Mouse (Mus musculus): ENCODE measurements at regions not wholly inside any gene's neighbourhood (a gene's known extent, or its start where the extent isn't known, plus 50 kb on each side); places are given as distances from the start of the nearest gene placed in this dataset.

DNA sequence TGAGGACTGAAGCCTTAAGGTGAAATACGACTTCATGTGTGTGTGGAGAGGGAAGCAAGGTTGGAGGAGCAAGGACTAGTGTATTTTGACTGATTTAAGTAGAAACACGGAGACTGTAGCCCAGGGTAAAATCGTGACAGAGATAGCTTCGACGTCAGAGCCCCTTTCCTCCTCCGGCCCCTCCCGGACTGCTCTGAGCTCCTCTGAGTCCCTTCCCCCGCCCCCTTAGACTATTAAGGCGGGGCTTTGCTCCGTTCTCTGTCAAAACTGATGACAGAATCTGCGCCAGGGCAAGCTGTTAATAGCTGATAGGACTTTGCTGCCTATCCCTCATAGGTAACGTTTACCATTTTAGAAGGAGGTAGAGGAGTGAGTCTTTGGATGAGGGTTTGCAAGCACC is 62.0 kb upstream of the Frmpd3 start:
- H3K27ac ChIP-seq (ENCODE audit: control insufficient read depth, insufficient read depth, low read length), result no peak overlapping the region
- H3K4me1 ChIP-seq (replicated peaks; ENCODE audit: control insufficient read depth, insufficient read depth, low read length), result no peaks in the 10 kb centered on the region
- H3K36me3 ChIP-seq (ENCODE audit: control insufficient read depth, insufficient read depth, low read length), result no peaks in the 10 kb centered on the region
- TF ChIP-seq POLR2A (IDR thresholded peaks at IDR 0.05; ENCODE audit: control insufficient read depth, extremely low read depth, insufficient read depth, low read length, poor library complexity) (no peak), CTCF (IDR thresholded peaks at IDR 0.05; ENCODE audit: borderline replicate concordance, control insufficient read depth, extremely low read depth, insufficient read depth, low read length, poor library complexity) (no peak)
- no peak overlapping the region for H3K4me3 ChIP-seq (ENCODE audit: control insufficient read depth, insufficient read depth, low read length)
- H3K27me3 ChIP-seq (ENCODE audit: control insufficient read depth, insufficient read depth, low read length), result no peaks in the 10 kb centered on the region
- 3% methylated on average over 12 of the region's 12 CpGs for WGBS
- DNase-seq, result no peak

All from thymus, adult 2 months (tissue).